Mouse (Mus musculus): ENCODE results near the gene Troap.

Troap gene

DNA sequence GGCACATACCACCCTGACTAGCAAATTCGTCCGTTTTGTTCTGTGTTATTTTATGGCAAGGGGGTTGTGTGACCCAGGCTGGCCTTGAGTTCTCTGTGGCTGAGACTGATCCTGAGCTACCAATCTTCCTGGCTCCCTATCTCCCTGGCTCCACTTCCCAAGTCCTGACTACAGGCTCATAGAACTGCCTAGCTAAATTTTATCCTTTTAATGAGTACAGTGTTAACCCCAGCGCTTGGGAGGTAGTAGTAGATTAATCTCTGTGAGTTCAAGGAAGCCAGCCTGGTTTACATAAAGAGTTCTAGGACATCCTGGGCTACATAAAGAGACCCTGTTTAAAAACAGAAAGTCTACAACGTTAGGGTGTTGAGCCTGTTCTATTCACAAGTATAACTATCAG lies 37.4 kb downstream of the Troap start:
- no peak for DNase-seq (ENCODE audit: inconsistent age in 2 of 2, low spot score in 1 of 2)

GRCm38 (mm10) chr15:99112843-99113395 lies 38.5 kb downstream of the Troap start:
- DNase-seq (ENCODE audit: inconsistent age in 2 of 2, low spot score in 1 of 2): no peak

DNA sequence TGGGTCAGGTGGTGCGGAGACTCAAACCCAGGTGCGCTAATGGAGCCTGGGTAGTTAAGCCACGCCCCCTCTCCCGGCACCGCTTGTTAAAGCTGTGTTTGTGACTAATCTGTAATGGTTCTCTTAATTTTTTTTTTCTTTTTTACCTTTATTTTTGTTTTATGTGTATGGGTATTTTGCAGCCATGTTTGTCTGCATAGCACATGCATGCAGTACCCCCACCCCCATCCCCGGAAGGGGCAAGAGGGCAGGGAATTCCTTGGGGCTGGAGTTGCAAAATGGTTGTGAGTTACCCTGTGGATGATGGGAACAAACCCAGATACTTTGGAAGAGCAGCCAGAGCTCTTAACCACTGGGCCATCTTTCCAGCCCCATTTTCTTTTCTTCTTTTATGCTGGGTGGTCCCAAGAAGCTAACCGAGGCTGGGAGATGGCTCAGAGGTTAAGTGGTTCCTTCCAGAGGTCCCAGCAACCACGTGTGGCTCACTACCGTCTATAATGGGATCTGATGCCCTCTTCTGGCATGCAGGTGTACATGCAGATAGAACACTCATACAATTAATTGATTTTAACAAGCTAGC lies 39.1 kb downstream of the Troap start:
- peak in 1 of 2 experiments; percentile 66 for DNase-seq (ENCODE audit: inconsistent age in 2 of 2, low spot score in 1 of 2)

GRCm38 (mm10) chr15:99114312-99115064 lies 40.1 kb downstream of the Troap start:
- DNase-seq (ENCODE audit: inconsistent age in 2 of 2, low spot score in 1 of 2): no peak

DNA sequence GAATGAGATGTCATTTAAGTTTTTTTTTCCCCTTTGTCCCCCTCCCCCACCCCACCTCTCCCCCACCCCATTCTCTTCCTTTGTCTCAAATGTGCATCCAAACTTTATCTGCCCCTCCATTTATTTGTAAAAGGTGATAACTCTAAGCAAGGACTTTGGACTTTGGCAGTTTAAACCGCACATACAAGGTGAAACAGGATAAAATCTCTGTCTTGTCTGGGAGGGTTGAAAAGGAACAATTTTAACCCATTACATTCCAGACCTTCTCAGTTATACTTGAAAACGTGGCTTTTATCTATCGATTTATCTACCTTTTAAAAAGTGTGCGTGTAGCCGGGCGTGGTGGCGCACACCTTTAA lies 40.7 kb downstream of the Troap start:
- no peak for DNase-seq (ENCODE audit: inconsistent age in 2 of 2, low spot score in 1 of 2)

- no peak for DNase-seq (ENCODE audit: inconsistent age in 2 of 2, low spot score in 1 of 2)
Observed at GRCm38 (mm10) chr15:99116539-99116938, 42.2 kb downstream of the Troap start.

DNA sequence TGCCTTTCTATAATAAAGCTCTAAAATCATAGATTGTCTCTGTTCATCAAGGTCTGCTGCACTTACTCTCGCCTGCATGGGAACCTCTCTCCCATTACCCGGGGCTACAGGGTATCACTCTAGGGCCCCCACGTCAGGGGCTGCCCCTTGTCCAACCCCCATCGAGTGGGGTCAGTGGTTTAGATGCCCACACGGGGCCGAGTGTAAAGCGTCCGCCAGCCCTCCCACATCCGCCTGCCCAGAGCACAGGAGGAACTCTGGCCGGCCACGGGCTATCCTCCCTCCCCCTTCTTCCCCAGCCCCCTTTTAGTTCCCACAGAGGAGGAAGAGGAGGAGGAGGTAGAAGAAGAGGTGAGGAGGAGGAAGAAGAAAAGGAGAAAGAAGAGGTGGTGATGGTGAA lies 46.4 kb downstream of the Troap start:
- no peak for DNase-seq (ENCODE audit: inconsistent age in 2 of 2, low spot score in 1 of 2)

DNA sequence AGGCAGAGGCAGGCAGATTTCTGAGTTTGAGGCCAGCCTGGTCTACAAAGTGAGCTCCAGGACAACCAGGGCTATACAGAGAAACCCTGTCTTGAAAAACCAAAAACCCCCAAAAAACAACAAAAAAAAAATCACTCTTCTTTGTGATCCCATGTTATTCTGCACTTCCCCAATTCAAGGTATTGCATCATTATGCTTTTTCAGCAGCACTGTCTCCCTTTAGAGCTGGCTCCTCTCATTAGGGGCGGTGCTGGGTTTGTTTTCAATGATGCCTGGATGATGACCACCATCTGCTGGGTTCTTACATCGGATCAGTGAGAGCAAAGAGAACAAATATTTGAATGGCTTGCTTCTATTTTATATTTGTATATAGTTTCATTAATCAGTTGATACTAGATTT lies 48.3 kb downstream of the Troap start:
- DNase-seq (ENCODE audit: inconsistent age in 2 of 2, low spot score in 1 of 2): no peak

- no peak for DNase-seq (ENCODE audit: inconsistent age in 2 of 2, low spot score in 1 of 2)
Observed at GRCm38 (mm10) chr15:99125711-99126080, 51.3 kb downstream of the Troap start, which contains the start of gene Spats2. Spats2 (plus strand) TSS chr15:99125916.

DNA sequence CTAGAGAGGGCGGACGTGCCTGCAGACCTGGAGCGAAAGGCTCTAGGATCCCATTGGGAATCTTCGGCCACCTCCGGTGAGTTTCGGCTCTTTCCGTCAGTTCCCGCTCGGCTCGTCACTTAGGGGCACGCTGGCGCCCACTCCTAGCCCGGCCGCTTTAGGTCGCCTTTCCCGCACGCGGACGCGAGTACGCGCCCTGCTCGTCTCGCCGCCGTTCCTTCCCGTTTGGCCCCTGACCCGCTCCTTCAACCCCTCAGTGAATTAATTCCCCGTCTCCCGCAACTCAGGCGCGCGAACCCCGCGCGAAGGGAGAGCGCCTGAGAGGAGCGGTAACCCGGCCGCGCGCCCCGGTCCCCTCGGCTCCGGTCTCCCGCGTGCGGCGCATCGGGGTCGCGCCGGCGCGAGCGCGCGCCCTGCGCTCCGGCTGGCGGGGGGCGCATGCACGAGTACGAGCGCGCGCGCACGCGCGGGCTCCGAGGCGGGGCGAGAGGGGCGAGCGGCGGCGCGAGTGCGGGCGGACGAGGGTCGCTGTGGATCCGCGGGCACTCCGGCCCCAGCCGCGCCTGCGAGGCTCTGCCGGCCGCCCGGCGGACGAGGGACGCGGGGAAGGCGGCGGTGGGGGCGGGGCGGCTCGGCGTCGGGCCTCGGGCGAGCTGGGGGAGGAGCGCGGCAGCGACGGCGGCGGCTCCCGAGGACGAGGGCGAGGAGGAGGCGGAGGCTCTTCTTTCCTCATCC lies 51.9 kb downstream of the Troap start:
- peak; percentile 87 to 97 for DNase-seq (ENCODE audit: inconsistent age in 2 of 2, low spot score in 1 of 2)

- DNase-seq (ENCODE audit: inconsistent age in 2 of 2, low spot score in 1 of 2): peak in 1 of 2 experiments; percentile 69
Observed at GRCm38 (mm10) chr15:99126816-99127365, 52.5 kb downstream of the Troap start.

DNA sequence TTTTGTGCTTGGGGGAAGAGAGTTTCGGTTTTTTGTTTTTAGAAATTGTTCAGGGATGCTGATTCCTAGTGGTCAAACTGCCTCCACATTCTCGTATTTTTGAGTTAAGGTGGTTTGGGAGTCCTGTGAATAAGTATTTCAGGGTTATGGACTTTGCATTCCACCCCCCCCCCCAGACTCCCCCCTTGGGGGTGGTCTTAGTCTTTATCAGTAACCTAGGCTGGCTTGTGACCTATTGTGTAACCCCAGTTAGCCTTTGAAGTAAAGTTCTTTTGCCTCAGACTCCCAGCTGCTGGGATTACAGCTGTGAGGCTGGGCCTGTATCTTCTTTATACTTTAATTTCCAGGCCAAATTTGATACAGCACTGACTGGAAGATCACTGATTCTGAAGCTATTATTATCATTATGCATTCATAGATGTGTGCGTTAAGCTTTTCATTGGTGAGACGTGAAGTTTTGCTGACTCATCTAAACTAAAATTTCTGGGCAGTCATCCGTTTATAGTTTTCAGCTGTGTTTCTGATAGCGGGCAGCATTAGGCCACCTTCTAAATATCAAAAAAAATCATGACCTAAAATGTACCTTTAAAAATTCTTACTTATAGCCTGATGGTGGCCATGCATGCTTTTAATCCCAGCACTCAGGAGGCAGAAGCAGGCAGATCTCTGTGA lies 53.6 kb downstream of the Troap start:
- no peak for DNase-seq (ENCODE audit: inconsistent age in 2 of 2, low spot score in 1 of 2)

- no peak for DNase-seq (ENCODE audit: inconsistent age in 2 of 2, low spot score in 1 of 2)
Observed at GRCm38 (mm10) chr15:99129441-99129840, 55.1 kb downstream of the Troap start.

DNA sequence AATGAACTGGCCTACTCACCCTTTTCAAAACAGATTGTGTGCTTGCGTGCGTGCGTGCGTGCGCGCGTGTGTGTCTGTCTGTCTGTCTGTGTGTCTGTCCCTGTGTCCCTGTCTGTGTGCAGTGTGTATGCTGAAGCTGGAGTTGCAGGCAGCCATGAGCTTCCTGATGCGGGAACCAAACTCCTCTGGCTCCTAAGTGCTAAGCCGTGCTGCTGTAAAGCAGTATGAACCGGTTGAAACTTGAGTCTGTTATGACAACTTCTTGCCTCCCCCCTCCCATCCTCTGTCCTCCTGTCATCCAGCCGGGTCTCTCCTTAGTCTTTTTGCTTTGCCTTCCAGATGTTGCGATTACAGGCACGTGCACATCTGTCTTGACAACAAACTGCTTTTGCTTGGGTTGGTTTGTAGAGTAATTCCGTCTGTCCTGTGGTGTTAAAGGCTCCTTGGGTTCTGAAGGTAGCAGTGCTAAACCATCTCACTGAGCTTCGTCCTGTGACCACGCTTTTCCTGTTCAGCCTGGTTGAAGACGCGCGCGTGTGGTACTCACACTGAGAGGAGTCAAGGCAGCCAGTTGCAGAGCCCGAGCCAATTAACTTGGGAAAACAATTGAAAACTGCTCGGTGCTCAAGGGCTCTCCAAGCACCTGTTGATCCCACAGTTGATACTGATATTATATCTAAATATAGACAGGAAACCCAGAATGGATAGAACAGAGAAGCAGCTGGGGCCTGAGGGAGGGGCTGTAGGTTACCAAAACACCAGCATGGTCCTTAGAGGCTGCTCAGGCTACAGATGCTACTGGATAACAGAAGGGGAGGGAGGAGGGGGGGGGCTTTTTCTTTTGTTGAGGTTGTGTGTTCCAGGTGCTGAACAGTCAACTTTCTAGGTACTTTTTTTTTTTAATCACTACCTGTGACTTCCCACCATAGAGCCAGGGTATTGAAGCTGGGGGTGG lies 55.9 kb downstream of the Troap start:
- DNase-seq (ENCODE audit: inconsistent age in 2 of 2, low spot score in 1 of 2): no peak
